ENCODE assay signal across 30 mouse cellular contexts in genomic region chr5:13826708-13827107, GRCm38 (mm10). TPM values are rescaled to one million over a fixed set of nuclear protein-coding genes. Genes with fewer than 3 reads are reported as not detected.
"Had no signal": no experiment of that assay in that cellular context is flagged by ENCODE, and none has a peak within 500 bp of the region (broad histone marks: within the 10 kb centered on the region; RNA-seq: fewer than 3 reads in every experiment).

No protein-coding gene starts in this region.

- H3K9ac ChIP-seq: heart, embryonic 12.5 days; hindbrain, embryonic 12.5 days; hindbrain, embryonic 14.5 days; intestine, embryonic 15.5 days; limb, embryonic 12.5 days had no signal

- H3K27ac ChIP-seq: gastrocnemius, adult 2 months; heart, embryonic 10.5 days; hindbrain, embryonic 10.5 days; hindbrain, embryonic 12.5 days; hindbrain, embryonic 14.5 days; intestine, embryonic 15.5 days; layer of hippocampus, adult 2 months; left cerebral cortex, adult 2 months; limb, embryonic 10.5 days; limb, embryonic 12.5 days had no signal

- ATAC-seq: hindbrain, embryonic 16.5 days; inflammation-experienced regulatory T-cells, adult 6 months; intestine, embryonic 15.5 days; intestine, postnatal 0 days had no signal

- H3K4me1 ChIP-seq: heart, embryonic 10.5 days; heart, embryonic 12.5 days; hindbrain, embryonic 10.5 days; hindbrain, embryonic 12.5 days; intestine, embryonic 15.5 days; limb, embryonic 10.5 days; limb, embryonic 12.5 days had no signal

- H3K4me3 ChIP-seq: gastrocnemius, adult 2 months; heart, embryonic 10.5 days; heart, embryonic 12.5 days; hindbrain, embryonic 10.5 days; hindbrain, embryonic 12.5 days; intestine, embryonic 15.5 days; layer of hippocampus, adult 2 months; left cerebral cortex, adult 2 months; limb, embryonic 10.5 days; limb, embryonic 12.5 days had no signal

- H3K4me2 ChIP-seq: heart, embryonic 12.5 days; hindbrain, embryonic 12.5 days; hindbrain, embryonic 14.5 days; intestine, embryonic 15.5 days; limb, embryonic 12.5 days had no signal

- H3K27me3 ChIP-seq: heart, embryonic 12.5 days; hindbrain, embryonic 12.5 days; intestine, embryonic 15.5 days; limb, embryonic 12.5 days had no signal

- DNase-seq: gastrocnemius, adult 2 months; gastrocnemius, postnatal 10 days; gastrocnemius, postnatal 25 days; heart, adult 18-20 months; heart, postnatal 10 days; heart, postnatal 4 days; kidney, adult 18-20 months; kidney, adult 8-10 months; kidney, postnatal 10 days; kidney, postnatal 25 days; kidney, postnatal 4 days had no signal

- H3K9me3 ChIP-seq: heart, embryonic 10.5 days; heart, embryonic 12.5 days; hindbrain, embryonic 10.5 days; hindbrain, embryonic 12.5 days; intestine, embryonic 15.5 days; limb, embryonic 10.5 days; limb, embryonic 12.5 days had no signal

- H3K36me3 ChIP-seq: heart, embryonic 10.5 days; heart, embryonic 12.5 days; hindbrain, embryonic 10.5 days; hindbrain, embryonic 12.5 days; intestine, embryonic 15.5 days; limb, embryonic 10.5 days; limb, embryonic 12.5 days had no signal

RNA-seq across cellular contexts. Expression of gene Speer3, which starts 35.3 kb away (rescaled TPM):
- polyA plus RNA-seq: frontal cortex, adult 2 months; heart, embryonic 10.5 days; heart, embryonic 12.5 days; heart, embryonic 14.5 days; heart, embryonic 16.5 days; hindbrain, embryonic 10.5 days; hindbrain, embryonic 12.5 days; hindbrain, embryonic 14.5 days; hindbrain, embryonic 16.5 days; inflammation-experienced regulatory T-cells, adult 6 months; intestine, embryonic 15.5 days; intestine, postnatal 0 days; kidney, embryonic 14.5 days; kidney, embryonic 16.5 days; limb, embryonic 10.5 days; limb, embryonic 12.5 days; limb, embryonic 14.5 days had no signal
